8 mouse cellular contexts compared by ENCODE assay signal in the genomic region with DNA sequence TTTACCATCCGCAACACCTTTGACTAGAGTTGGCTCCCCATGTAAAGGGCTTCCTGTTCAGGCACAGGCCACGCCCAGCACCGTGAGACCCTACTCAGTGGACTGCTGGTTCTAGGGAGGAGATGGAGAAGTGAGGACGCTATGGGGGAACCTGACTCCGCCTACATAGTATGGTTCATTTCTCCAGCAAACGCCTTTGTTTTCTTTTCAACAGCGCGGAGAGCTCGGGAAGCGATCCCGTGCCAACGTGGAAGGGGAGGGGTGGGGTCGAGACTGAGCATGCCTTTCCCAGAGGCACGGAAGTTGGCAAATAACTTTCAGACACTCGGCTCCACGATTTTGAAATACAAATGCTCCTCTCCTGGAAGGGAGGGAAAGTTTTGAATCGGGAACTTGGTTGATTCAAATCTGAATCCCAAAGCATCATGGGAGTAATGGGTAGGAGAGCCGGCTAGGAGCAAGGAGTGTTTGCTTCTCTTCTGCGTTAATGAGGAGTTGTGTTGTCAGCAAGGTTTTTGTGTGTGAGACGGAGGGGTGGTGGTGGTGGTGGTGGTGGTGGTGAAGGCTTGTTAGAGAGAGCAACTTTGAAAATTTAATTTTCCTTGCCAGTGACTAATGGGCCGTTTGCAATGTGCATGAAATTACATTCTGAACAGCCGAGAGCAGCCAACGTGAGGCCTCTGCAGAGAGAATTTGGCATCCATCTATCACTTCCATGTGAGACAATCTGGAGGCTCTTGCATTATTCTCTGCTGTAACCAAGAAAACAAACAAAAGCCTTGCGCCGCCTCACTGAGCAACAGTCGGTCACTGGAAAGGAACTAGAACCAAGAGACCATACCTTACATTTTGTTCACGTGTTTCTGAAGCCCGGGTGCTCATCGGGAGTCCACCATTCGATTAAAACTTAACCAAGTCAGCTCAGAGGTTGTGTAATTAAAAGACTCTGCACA.
DNase-seq lines count a peak whose midpoint lies in the region; ATAC-seq and TF ChIP-seq lines count a peak whose summit lies in the region.

No protein-coding gene starts in this region.

- WGBS in embryonic facial prominence, embryonic 15.5 days: 13% methylated on average over 30 of the region's 30 CpGs
- WGBS in small intestine, adult 2 months: 13% methylated on average over 30 of the region's 30 CpGs

- H3K27me3 ChIP-seq in embryonic facial prominence, embryonic 15.5 days: no peaks in the 10 kb centered on the region
- peaks cover 7% of the 10 kb centered on the region for H3K27me3 ChIP-seq in megakaryocyte, embryonic 14.5 days (replicated peaks)
- H3K27me3 ChIP-seq in small intestine, adult 2 months (ENCODE audit: control insufficient read depth, insufficient read depth, low read length): no peaks in the 10 kb centered on the region

- 0 out of 2 replicates have a peak overlapping the region, but pooled peaks have one; percentile 12 for H3K9ac ChIP-seq in embryonic facial prominence, embryonic 15.5 days

- TF ChIP-seq POLR2A in small intestine, adult 2 months (IDR thresholded peaks at IDR 0.05; ENCODE audit: low read depth, low read length): no peak; the same call in 1 of the 2 replicates

- intact Hi-C loops in heart, postnatal 14 days (cut with DNase I): loop anchor here (5.0 kb wide), 2 partner anchors 40 to 90 kb away; a partner anchor contains a TSS

- peak overlapping the region; percentile 59 for H3K4me2 ChIP-seq in embryonic facial prominence, embryonic 15.5 days (replicated peaks)

- TF ChIP-seq CTCF in small intestine, adult 2 months (IDR thresholded peaks at IDR 0.05; ENCODE audit: extremely low read depth, insufficient read length, insufficient replicate concordance, low read depth, low read length): no peak

- peak overlapping the region; percentile 92 for H3K27ac ChIP-seq in embryonic facial prominence, embryonic 15.5 days (replicated peaks)
- H3K27ac ChIP-seq in small intestine, adult 2 months (ENCODE audit: insufficient read depth, low read depth, low read length): peak overlapping the region; percentile 62

- peaks cover 42% of the 10 kb centered on the region for H3K4me1 ChIP-seq in embryonic facial prominence, embryonic 15.5 days
- H3K4me1 ChIP-seq in megakaryocyte, embryonic 14.5 days: peaks cover 39% of the 10 kb centered on the region
- peaks cover 10% of the 10 kb centered on the region; the same call in 1 of the 2 replicates for H3K4me1 ChIP-seq in small intestine, adult 2 months (ENCODE audit: control insufficient read depth, insufficient read depth, insufficient read length, low read length)

- ATAC-seq in embryonic facial prominence, embryonic 15.5 days (ENCODE audit: insufficient number of reproducible peaks, low FRiP score, low TSS enrichment, low read depth): peak; percentile 65
- no peak; the same call in none of the 2 replicates for ATAC-seq in frontal cortex, adult (ENCODE audit: low TSS enrichment)

- no peaks in the 10 kb centered on the region for H3K9me3 ChIP-seq in embryonic facial prominence, embryonic 15.5 days (replicated peaks)
- H3K9me3 ChIP-seq in megakaryocyte, embryonic 14.5 days: no peaks in the 10 kb centered on the region

- H3K36me3 ChIP-seq in embryonic facial prominence, embryonic 15.5 days: no peaks in the 10 kb centered on the region
- no peaks in the 10 kb centered on the region for H3K36me3 ChIP-seq in megakaryocyte, embryonic 14.5 days (replicated peaks; ENCODE audit: low read length)
- no peaks in the 10 kb centered on the region for H3K36me3 ChIP-seq in small intestine, adult 2 months (ENCODE audit: control insufficient read depth, insufficient read depth, low read length)

- H3K4me3 ChIP-seq in embryonic facial prominence, embryonic 15.5 days (replicated peaks): peak overlapping the region; percentile 39
- H3K4me3 ChIP-seq in megakaryocyte, embryonic 14.5 days (replicated peaks): peak overlapping the region; percentile 90
- H3K4me3 ChIP-seq in small intestine, adult 2 months (ENCODE audit: low read depth, low read length): peak overlapping the region; percentile 66

- DNase-seq in 3134 (ENCODE audit: extremely low read depth, insufficient read length, low spot score) (peak; percentile 84), R1 (ENCODE audit: low read depth, low spot score) (peak; percentile 68)
- DNase-seq in heart, postnatal 14 days: peak; percentile 58 to 63
- DNase-seq in kidney, postnatal 36 days: peak; percentile 61 to 68

Comparison
In these comparisons a context has a peak if more than half of its experiments do, and no peak if none do; other contexts are left out.
1. H3K4me3 ChIP-seq: peak in every context shown above with its lines; median percentile 90 in megakaryocyte, embryonic 14.5 days; 66 in small intestine, adult 2 months; 39 in embryonic facial prominence, embryonic 15.5 days.